Mouse (Mus musculus): Measurements from ENCODE around the gene Gmppb. TPM values are rescaled to one million over a fixed set of nuclear protein-coding genes. Genes with fewer than 3 reads are reported as not detected.
A peak's percentile ranks its signal among the peaks of the same experiment; 100 is the strongest.

Gmppb gene
- polyA plus RNA-seq, 1 experiment from 2014 or later = 20.1 TPM

- Histone ChIP-seq H3K9ac (no peak overlapping the region), H3K36me3 (peaks cover 56% of the 10 kb centered on the region), H3K27ac (no peak overlapping the region), H3K4me1 (replicated peaks) (no peaks in the 10 kb centered on the region), H3K4me2 (no peak overlapping the region), H3K9me3 (no peaks in the 10 kb centered on the region), H3K27me3 (no peaks in the 10 kb centered on the region), H3K4me3 (no peak overlapping the region)
- ATAC-seq (ENCODE audit: low FRiP score) = no peak
- WGBS = 94% methylated on average over 5 of the region's 5 CpGs
These were observed 16.9 kb upstream of the Gmppb start for GRCm38 (mm10) chr9:108032126-108032525.

DNA sequence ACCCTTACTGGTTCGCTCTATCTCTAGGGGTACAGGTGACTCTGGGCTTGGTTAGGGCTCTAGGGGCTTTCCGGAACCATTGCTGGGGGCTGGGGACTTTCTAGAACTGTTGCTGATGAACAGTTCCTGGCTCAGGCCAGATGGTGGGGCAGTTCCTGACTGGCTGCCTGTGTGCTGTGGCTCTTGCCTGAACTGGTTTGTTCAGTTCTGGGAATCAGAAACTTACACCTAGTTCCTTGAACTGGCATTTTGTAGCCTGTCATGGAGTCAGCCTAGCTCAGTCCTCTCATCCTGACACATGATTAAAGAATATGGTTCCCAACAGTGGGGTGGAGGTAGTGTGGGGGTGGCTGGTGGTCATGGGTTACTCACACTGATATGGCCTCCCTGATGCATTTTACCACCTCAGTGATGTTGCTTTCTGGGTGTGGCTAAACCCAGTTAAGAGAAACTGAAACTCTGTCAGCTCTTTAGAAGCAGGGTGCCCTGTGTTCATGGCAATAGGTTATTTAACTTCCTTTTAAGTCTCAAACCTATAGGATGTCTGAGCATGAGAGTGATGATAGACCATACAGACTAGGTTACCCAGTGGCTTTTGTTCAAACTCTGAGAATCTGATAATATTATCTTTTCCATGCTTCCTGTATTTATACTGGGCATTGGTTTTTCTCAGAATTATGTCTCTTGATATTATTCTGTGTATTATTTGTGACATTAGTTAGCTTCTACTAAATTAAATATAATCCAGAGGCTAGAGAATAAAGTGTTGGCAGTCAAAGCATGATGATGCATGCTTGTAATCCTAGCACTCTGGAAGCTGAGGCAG is 13.5 kb upstream of the Gmppb start:
- H3K4me1 ChIP-seq (replicated peaks) = no peaks in the 10 kb centered on the region
- H3K27ac ChIP-seq = no peak overlapping the region
- WGBS = 97% methylated on average over 2 of the region's 2 CpGs
- H3K9ac ChIP-seq = no peak overlapping the region
- H3K4me2 ChIP-seq = no peak overlapping the region
- no peaks in the 10 kb centered on the region for H3K9me3 ChIP-seq
- no peaks in the 10 kb centered on the region for H3K27me3 ChIP-seq
- H3K4me3 ChIP-seq = no peak overlapping the region
- peaks cover 60% of the 10 kb centered on the region for H3K36me3 ChIP-seq
- ATAC-seq (ENCODE audit: low FRiP score) = no peak

DNA sequence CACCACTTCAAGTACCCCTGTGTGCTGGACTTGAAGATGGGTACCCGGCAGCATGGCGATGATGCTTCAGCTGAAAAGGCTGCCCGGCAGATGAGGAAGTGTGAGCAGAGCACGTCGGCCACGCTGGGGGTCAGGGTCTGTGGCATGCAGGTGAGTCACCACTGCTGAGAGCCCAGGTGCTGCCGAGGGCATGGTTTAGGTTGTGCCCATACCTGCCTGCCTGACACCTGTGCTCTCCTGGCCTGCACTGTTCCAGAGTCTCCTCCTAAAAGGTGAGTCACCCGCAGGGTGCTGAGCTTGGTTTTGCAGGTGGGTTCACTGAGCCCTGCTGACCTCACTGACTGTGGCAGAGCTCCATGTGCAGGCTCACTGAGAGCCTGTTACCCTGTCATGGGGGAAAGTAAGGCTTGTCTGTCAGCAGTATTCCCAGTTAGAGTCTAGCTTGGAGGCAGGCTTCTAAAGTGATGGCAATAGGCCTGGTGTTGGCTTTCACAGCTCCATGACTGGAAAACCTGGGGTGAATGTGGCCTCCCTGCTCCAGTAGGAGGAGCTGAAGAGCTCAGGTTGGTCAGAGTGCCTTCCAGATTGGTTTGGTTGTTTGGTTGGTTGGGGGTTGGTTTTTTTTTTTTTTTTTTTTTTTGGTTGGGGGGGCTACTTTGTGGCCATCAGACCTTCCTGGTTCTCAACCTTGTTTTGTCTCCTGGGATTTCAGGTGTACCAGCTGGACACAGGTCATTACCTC is 4.1 kb upstream of the Gmppb start:
- H3K9ac ChIP-seq = no peak overlapping the region
- no peak overlapping the region for H3K4me3 ChIP-seq
- H3K4me1 ChIP-seq (replicated peaks) = peaks cover 20% of the 10 kb centered on the region
- H3K4me2 ChIP-seq = no peak overlapping the region
- no peaks in the 10 kb centered on the region for H3K27me3 ChIP-seq
- H3K36me3 ChIP-seq = peaks cover 65% of the 10 kb centered on the region
- ATAC-seq (ENCODE audit: low FRiP score) = no peak
- H3K27ac ChIP-seq = no peak overlapping the region
- 97% methylated on average over 8 of the region's 8 CpGs for WGBS
- no peaks in the 10 kb centered on the region for H3K9me3 ChIP-seq

GRCm38 (mm10) chr9:108046582-108046981 is 2.5 kb upstream of the Gmppb start:
- no peak for ATAC-seq (ENCODE audit: low FRiP score)
- Histone ChIP-seq H3K4me3 (no peak overlapping the region), H3K27me3 (no peaks in the 10 kb centered on the region), H3K9me3 (no peaks in the 10 kb centered on the region), H3K4me1 (replicated peaks) (peaks cover 28% of the 10 kb centered on the region), H3K27ac (no peak overlapping the region), H3K4me2 (no peak overlapping the region), H3K9ac (0 out of 2 replicates have a peak overlapping the region, but pooled peaks have one; percentile 19), H3K36me3 (peaks cover 65% of the 10 kb centered on the region)
- 89% methylated on average over 4 of the region's 4 CpGs for WGBS

DNA sequence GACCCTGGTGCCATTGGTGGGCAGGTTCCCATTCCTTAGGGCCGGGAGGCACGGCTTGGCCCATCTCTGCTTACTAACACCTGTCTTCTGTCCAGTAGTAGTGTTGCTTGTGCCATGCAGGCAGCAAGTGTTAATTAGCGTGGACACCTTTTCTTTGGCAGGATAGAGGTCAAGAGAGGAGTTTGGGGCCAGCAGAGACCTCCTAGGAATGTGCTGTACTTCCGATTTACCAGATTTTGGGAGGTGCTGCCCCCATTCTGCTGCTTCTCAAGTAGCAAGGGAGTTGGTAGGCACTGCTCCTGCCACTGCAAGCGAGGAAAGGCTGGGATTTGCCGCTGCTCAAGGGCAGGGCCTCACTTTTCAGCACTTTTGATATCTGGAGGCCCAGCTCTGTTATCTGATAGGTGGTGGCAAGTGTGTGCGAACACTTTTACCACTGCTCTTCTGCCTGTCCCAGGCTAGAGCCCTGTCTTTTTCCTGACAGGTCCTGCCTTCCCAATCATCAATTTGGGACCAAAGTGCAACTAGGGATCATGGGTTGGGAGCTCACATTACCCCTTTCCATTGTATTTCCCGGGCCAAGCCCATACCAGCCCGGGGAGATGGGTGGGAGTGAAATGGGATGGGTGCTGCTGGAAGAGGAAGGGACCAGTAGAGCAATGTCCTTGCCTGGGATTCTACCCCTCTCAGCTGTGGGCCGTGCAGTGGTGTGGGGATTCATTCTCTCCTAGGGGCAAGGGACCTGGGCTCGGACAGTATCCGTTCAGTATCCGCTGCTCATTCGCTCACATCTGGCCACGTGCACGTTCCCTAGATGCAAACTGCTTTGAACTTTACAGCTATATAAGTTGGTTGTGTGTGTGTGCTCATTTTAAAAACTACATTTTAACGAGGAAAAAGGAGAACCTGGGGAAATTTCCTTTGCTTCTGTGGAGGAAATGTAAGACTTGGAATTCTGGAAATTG is 1.2 kb upstream of the Gmppb start:
- WGBS = 51% methylated on average over 17 of the region's 17 CpGs
- peaks cover 35% of the 10 kb centered on the region for H3K4me1 ChIP-seq (replicated peaks)
- no peak for ATAC-seq (ENCODE audit: low FRiP score)
- H3K27ac ChIP-seq = peak overlapping the region; percentile 79
- H3K4me3 ChIP-seq = peak overlapping the region; percentile 74
- H3K27me3 ChIP-seq = no peaks in the 10 kb centered on the region
- H3K36me3 ChIP-seq = peaks cover 57% of the 10 kb centered on the region
- peak overlapping the region; percentile 67; the same call in 1 of the 2 replicates for H3K9ac ChIP-seq
- H3K9me3 ChIP-seq = no peaks in the 10 kb centered on the region
- peak overlapping the region; percentile 96 for H3K4me2 ChIP-seq

DNA sequence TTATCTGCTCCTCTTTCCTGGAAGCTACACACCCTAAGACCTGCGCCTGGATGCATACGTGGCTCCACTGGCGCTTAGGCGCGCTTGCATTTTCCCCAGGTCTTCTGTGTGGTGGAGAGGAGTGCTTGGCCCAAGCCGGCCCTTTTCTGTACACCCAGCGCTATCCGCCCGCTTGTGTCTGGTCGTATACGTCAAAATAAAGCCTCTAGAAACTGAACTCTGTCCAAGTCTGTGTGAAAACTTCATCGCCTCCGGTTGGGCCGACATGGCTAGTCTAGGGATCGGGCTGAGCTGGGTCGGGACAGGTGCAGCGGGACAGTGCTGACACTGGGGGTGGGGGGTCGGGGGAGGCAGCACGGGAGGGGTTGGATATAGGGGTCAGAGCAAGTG is 481 bp upstream of the Gmppb start:
- Histone ChIP-seq H3K27me3 (no peaks in the 10 kb centered on the region), H3K9me3 (no peaks in the 10 kb centered on the region), H3K36me3 (peaks cover 54% of the 10 kb centered on the region), H3K27ac (peak overlapping the region; percentile 79), H3K4me1 (replicated peaks) (peaks cover 41% of the 10 kb centered on the region), H3K9ac (peak overlapping the region; percentile 67), H3K4me2 (peak overlapping the region; percentile 96), H3K4me3 (peak overlapping the region; percentile 74)
- ATAC-seq (ENCODE audit: low FRiP score) = peak; percentile 55
- WGBS = 2% methylated on average over 19 of the region's 19 CpGs

DNA sequence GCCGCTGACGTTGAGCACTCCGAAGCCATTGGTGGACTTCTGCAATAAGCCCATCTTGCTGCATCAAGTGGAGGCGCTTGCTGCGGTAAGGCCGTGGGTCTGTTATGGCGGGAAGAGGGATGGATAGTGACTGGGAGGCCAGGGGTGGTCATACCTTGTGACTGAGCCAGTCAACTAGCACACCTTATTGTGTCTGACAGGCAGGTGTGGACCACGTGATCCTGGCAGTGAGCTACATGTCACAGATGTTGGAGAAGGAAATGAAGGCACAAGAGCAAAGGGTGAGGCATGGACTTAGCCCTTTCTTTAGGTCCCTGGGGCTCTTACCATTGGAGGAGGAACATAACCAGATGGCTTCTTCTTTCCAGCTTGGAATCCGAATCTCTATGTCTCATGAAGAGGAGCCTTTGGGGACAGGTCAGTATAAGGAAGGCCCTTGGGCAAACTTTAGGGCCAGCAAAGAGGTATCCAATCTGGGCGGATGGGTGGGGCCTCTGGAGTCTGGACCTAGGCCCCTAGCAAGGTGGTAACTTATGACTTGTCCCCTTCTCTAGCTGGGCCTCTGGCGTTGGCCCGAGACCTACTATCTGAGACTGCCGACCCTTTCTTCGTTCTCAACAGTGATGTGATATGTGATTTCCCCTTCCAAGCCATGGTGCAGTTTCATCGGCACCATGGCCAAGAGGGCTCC is 664 bp downstream of the Gmppb start:
- peak overlapping the region; percentile 83 for H3K27ac ChIP-seq
- H3K9ac ChIP-seq = peak overlapping the region; percentile 84
- peak overlapping the region; percentile 74 for H3K4me3 ChIP-seq
- 43% methylated on average over 15 of the region's 15 CpGs for WGBS
- no peak; the same call in none of the 2 replicates for ATAC-seq (ENCODE audit: low FRiP score)
- H3K36me3 ChIP-seq = peaks cover 63% of the 10 kb centered on the region
- H3K27me3 ChIP-seq = no peaks in the 10 kb centered on the region
- no peaks in the 10 kb centered on the region for H3K9me3 ChIP-seq
- peaks cover 41% of the 10 kb centered on the region for H3K4me1 ChIP-seq (replicated peaks)
- H3K4me2 ChIP-seq = peak overlapping the region; percentile 96

- Histone ChIP-seq H3K9ac (no peak overlapping the region; the same call in 1 of the 2 replicates), H3K9me3 (no peaks in the 10 kb centered on the region), H3K4me1 (replicated peaks) (peaks cover 41% of the 10 kb centered on the region), H3K27me3 (no peaks in the 10 kb centered on the region), H3K4me2 (no peak overlapping the region), H3K36me3 (peaks cover 63% of the 10 kb centered on the region), H3K27ac (no peak overlapping the region), H3K4me3 (no peak overlapping the region)
- ATAC-seq (ENCODE audit: low FRiP score) = no peak
- WGBS = 96% methylated on average over 15 of the region's 15 CpGs
These were observed 2.3 kb downstream of the Gmppb start for GRCm38 (mm10) chr9:108051184-108051930.

DNA sequence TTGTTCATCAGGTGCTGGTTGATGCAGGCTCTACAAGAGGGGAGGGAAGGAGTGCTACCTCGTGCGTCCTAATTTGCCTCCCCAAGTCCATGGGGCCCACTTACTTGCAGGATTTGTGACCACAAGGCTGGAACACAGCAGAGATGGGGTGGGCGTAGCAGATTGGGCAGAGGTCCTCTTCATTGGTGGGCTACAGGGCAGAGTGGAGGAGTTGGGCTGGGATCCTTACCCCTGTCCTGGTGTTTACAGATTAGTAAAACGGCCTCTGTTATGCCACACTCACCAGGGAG is 2.8 kb downstream of the Gmppb start:
- no peak for ATAC-seq (ENCODE audit: low FRiP score)
- H3K4me2 ChIP-seq = no peak overlapping the region
- H3K9ac ChIP-seq = no peak overlapping the region; the same call in 1 of the 2 replicates
- no peaks in the 10 kb centered on the region for H3K27me3 ChIP-seq
- no peak overlapping the region for H3K27ac ChIP-seq
- peaks cover 63% of the 10 kb centered on the region for H3K36me3 ChIP-seq
- H3K4me1 ChIP-seq (replicated peaks) = peaks cover 41% of the 10 kb centered on the region
- WGBS = 76% methylated on average over 4 of the region's 4 CpGs
- no peaks in the 10 kb centered on the region for H3K9me3 ChIP-seq
- no peak overlapping the region for H3K4me3 ChIP-seq

- no peaks in the 10 kb centered on the region for H3K27me3 ChIP-seq
- no peak overlapping the region for H3K4me3 ChIP-seq
- peak overlapping the region; percentile 23; the same call in 1 of the 2 replicates for H3K27ac ChIP-seq
- H3K9ac ChIP-seq = no peak overlapping the region
- WGBS = 73% methylated on average over 7 of the region's 7 CpGs
- H3K9me3 ChIP-seq = no peaks in the 10 kb centered on the region
- H3K36me3 ChIP-seq = peaks cover 63% of the 10 kb centered on the region
- H3K4me1 ChIP-seq (replicated peaks) = peaks cover 40% of the 10 kb centered on the region
- no peak overlapping the region for H3K4me2 ChIP-seq
- no peak for ATAC-seq (ENCODE audit: low FRiP score)
These were observed 3.4 kb downstream of the Gmppb start for GRCm38 (mm10) chr9:108052411-108052810.

All from hindbrain, embryonic 13.5 days (tissue).